Mouse (Mus musculus) heart, embryonic 14.5 days (tissue): Measurements from ENCODE around the gene Minpp1. TPM values are rescaled to one million over a fixed set of nuclear protein-coding genes. Genes with fewer than 3 reads are reported as not detected.

Experiments
- ATAC-seq: fragments of 200-750 bp; cut with Nextera tagmentation; 2 replicates; pipeline ENCODE4 v1.8.0; 2017; ENCODE audit warnings: low read depth, moderate TSS enrichment; ENCODE audit not compliant: insufficient number of reproducible peaks, insufficient read depth, low FRiP score
- H3K27ac ChIP-seq, 2 experiments: fragments of 200-500 bp in 1 of 2; fragments of 300-500 bp in 1 of 2; sonication (generic) in 1 of 2; replicated peaks in 1 of 2; 2 replicates each; pipeline ENCODE4 v1.5.1; 2012 to 2014; ENCODE audit warnings: low read depth in 2 of 2, low read length in 2 of 2, control low read depth in 1 of 2, mild to moderate bottlenecking in 1 of 2, mixed read lengths in 1 of 2; ENCODE audit not compliant: control insufficient read depth in 1 of 2, insufficient read depth in 1 of 2
- H3K27me3 ChIP-seq: fragments of 300-500 bp; sonication (generic); 2 replicates; pipeline ENCODE4 v1.6.1; 2014; ENCODE audit warnings: mild to moderate bottlenecking, low read length, control low read depth; ENCODE audit not compliant: control insufficient read depth, insufficient read depth
- H3K36me3 ChIP-seq: fragments of 300-500 bp; sonication (generic); 2 replicates; pipeline ENCODE4 v1.6.1; 2014; ENCODE audit warnings: mild to moderate bottlenecking, control low read depth, low read length, mixed read lengths; ENCODE audit not compliant: control insufficient read depth, insufficient read depth
- H3K4me1 ChIP-seq, 2 experiments: fragments of 200-500 bp in 1 of 2; fragments of 300-500 bp in 1 of 2; sonication (generic) in 1 of 2; 2 replicates each; pipeline ENCODE4 v1.6.1; 2012 to 2014; ENCODE audit warnings: low read length in 2 of 2, control low read depth in 1 of 2, mixed read lengths in 1 of 2; ENCODE audit not compliant: control insufficient read depth in 2 of 2, insufficient read depth in 2 of 2
- H3K4me2 ChIP-seq: fragments of 300-500 bp; sonication (generic); 2 replicates; pipeline ENCODE4 v1.6.1; 2014; ENCODE audit warnings: mild to moderate bottlenecking, low read length
- H3K4me3 ChIP-seq, 2 experiments: fragments of 200-500 bp in 1 of 2; fragments of 300-500 bp in 1 of 2; sonication (generic) in 1 of 2; 2 replicates each; pipeline ENCODE4 v1.5.1; 2012 to 2014; ENCODE audit warnings: low read length in 2 of 2, mild to moderate bottlenecking in 2 of 2, control low read depth in 1 of 2, low read depth in 1 of 2, moderate library complexity in 1 of 2; ENCODE audit not compliant: control insufficient read depth in 1 of 2, insufficient read depth in 1 of 2
- H3K9ac ChIP-seq: fragments of 300-500 bp; sonication (generic); 2 replicates; pipeline ENCODE4 v1.6.1; 2014; ENCODE audit warnings: mild to moderate bottlenecking, low read length
- H3K9me3 ChIP-seq: fragments of 300-500 bp; sonication (generic); 2 replicates; pipeline ENCODE4 v1.6.1; 2016; ENCODE audit warnings: low read length, control low read depth; ENCODE audit not compliant: control insufficient read depth
- WGBS: fragments of 180-500 bp; shearing (Covaris S2); extraction: QIAGEN DNeasy Blood & Tissue Kit; methylation state at CpG from one replicate; pipeline ENCODE4 v1.1.7; 2014; 5-methylcytosine and 5-hydroxymethylcytosine counted together
- polyA plus RNA-seq: library from polyadenylated mRNA; unstranded; fragments of >200 nt; fragmentation: Nextera tagmentation; extraction: Ambion mirVana; gene quantifications from 2 replicates; pipeline ENCODE4 v1.2.1, GENCODE M21; 2014

Minpp1 gene
- polyA plus RNA-seq, 1 experiment from 2014 or later, result 57.2 TPM

GRCm38 (mm10) chr19:32490976-32491375 is 5.4 kb downstream of the Minpp1 start:
- Histone ChIP-seq H3K27ac (no peak overlapping the region), H3K27me3 (no peaks in the 10 kb centered on the region), H3K9me3 (no peaks in the 10 kb centered on the region), H3K9ac (no peak overlapping the region), H3K36me3 (peaks cover 45% of the 10 kb centered on the region), H3K4me2 (no peak overlapping the region), H3K4me3 (no peak overlapping the region), H3K4me1 (peaks cover 7 to 15% of the 10 kb centered on the region in 2 experiments)
- no peak for ATAC-seq
- WGBS, result 90% methylated on average over 2 of the region's 2 CpGs

GRCm38 (mm10) chr19:32492339-32492738 is 6.8 kb downstream of the Minpp1 start:
- WGBS, result 93% methylated on average over 3 of the region's 3 CpGs

GRCm38 (mm10) chr19:32492981-32493380 is 7.4 kb downstream of the Minpp1 start:
- Histone ChIP-seq H3K9ac (no peak overlapping the region), H3K27me3 (no peaks in the 10 kb centered on the region), H3K9me3 (no peaks in the 10 kb centered on the region), H3K4me3 (no peak overlapping the region), H3K4me2 (no peak overlapping the region), H3K36me3 (peaks cover 56% of the 10 kb centered on the region), H3K4me1 (peaks cover 0 to under 1% of the 10 kb centered on the region in 2 experiments; a peak in 1 of 4 replicates), H3K27ac (no peak overlapping the region)
- WGBS, result 95% methylated on average over 5 of the region's 5 CpGs
- no peak for ATAC-seq

More at GRCm38 (mm10) chr19:32492339-32492738, 6.8 kb downstream of the Minpp1 start:
- H3K4me1 ChIP-seq, result peaks cover 0 to 7% of the 10 kb centered on the region in 2 experiments; a peak in 2 of 4 replicates
- H3K27ac ChIP-seq, result no peak overlapping the region
- no peaks in the 10 kb centered on the region for H3K9me3 ChIP-seq
- no peak overlapping the region for H3K4me2 ChIP-seq
- no peak for ATAC-seq
- H3K4me3 ChIP-seq, result no peak overlapping the region
- peaks cover 52% of the 10 kb centered on the region for H3K36me3 ChIP-seq
- H3K9ac ChIP-seq, result no peak overlapping the region
- H3K27me3 ChIP-seq, result no peaks in the 10 kb centered on the region

GRCm38 (mm10) chr19:32493471-32493870 is 7.9 kb downstream of the Minpp1 start:
- H3K36me3 ChIP-seq, result peaks cover 61% of the 10 kb centered on the region
- ATAC-seq, result no peak
- no peak overlapping the region for H3K4me3 ChIP-seq
- H3K4me1 ChIP-seq, result no peaks in the 10 kb centered on the region
- no peaks in the 10 kb centered on the region for H3K9me3 ChIP-seq
- no peak overlapping the region for H3K4me2 ChIP-seq
- H3K9ac ChIP-seq, result no peak overlapping the region
- no peaks in the 10 kb centered on the region for H3K27me3 ChIP-seq
- H3K27ac ChIP-seq, result no peak overlapping the region
- 84% methylated on average over 8 of the region's 8 CpGs for WGBS

GRCm38 (mm10) chr19:32494611-32495010 is 9.0 kb downstream of the Minpp1 start:
- no peak for ATAC-seq
- Histone ChIP-seq H3K9me3 (no peaks in the 10 kb centered on the region), H3K27ac (no peak overlapping the region), H3K4me1 (no peaks in the 10 kb centered on the region), H3K4me3 (no peak overlapping the region), H3K27me3 (no peaks in the 10 kb centered on the region), H3K9ac (no peak overlapping the region), H3K4me2 (no peak overlapping the region), H3K36me3 (peaks cover 73% of the 10 kb centered on the region)
- 88% methylated on average over 13 of the region's 13 CpGs for WGBS

GRCm38 (mm10) chr19:32495034-32495433 is 9.5 kb downstream of the Minpp1 start:
- no peak for ATAC-seq
- WGBS, result 74% methylated on average over 11 of the region's 11 CpGs
- H3K27ac ChIP-seq, result no peak overlapping the region
- no peaks in the 10 kb centered on the region for H3K27me3 ChIP-seq
- no peak overlapping the region for H3K4me2 ChIP-seq
- no peaks in the 10 kb centered on the region for H3K4me1 ChIP-seq
- H3K36me3 ChIP-seq, result peaks cover 77% of the 10 kb centered on the region
- no peaks in the 10 kb centered on the region for H3K9me3 ChIP-seq
- no peak overlapping the region for H3K9ac ChIP-seq
- H3K4me3 ChIP-seq, result no peak overlapping the region

- no peaks in the 10 kb centered on the region for H3K27me3 ChIP-seq
- no peaks in the 10 kb centered on the region for H3K4me1 ChIP-seq
- no peak overlapping the region for H3K9ac ChIP-seq
- H3K27ac ChIP-seq, result no peak overlapping the region
- H3K9me3 ChIP-seq, result no peaks in the 10 kb centered on the region
- ATAC-seq, result no peak
- WGBS, result 85% methylated on average over 6 of the region's 6 CpGs
- H3K4me2 ChIP-seq, result no peak overlapping the region
- peaks cover 76% of the 10 kb centered on the region for H3K36me3 ChIP-seq
- no peak overlapping the region for H3K4me3 ChIP-seq
Observed at GRCm38 (mm10) chr19:32497411-32497810, 11.8 kb downstream of the Minpp1 start.

- 96% methylated on average over 5 of the region's 5 CpGs for WGBS
Observed at GRCm38 (mm10) chr19:32498002-32498401, 12.4 kb downstream of the Minpp1 start.

More at GRCm38 (mm10) chr19:32498002-32498401, 12.4 kb downstream of the Minpp1 start:
- peaks cover 71% of the 10 kb centered on the region for H3K36me3 ChIP-seq
- H3K9ac ChIP-seq, result no peak overlapping the region
- no peaks in the 10 kb centered on the region for H3K9me3 ChIP-seq
- no peak overlapping the region for H3K4me2 ChIP-seq
- no peak overlapping the region for H3K27ac ChIP-seq
- H3K4me3 ChIP-seq, result no peak overlapping the region
- ATAC-seq, result no peak
- no peaks in the 10 kb centered on the region for H3K27me3 ChIP-seq
- H3K4me1 ChIP-seq, result no peaks in the 10 kb centered on the region
